Mouse (Mus musculus): ENCODE data around the gene Men1.

- TF ChIP-seq CTCF (IDR thresholded peaks at IDR 0.05; ENCODE audit: borderline replicate concordance, insufficient read depth, low read depth, low read length) (no peak), POLR2A (IDR thresholded peaks at IDR 0.05; ENCODE audit: borderline replicate concordance, insufficient read depth, low read length) (no peak)
These were observed 32.7 kb upstream of the Men1 start for GRCm38 (mm10) chr19:6302114-6302513.

Data from cerebellum, adult 2 months (tissue).